Mouse (Mus musculus): Measurements from ENCODE around the gene Ovca2. TPM values are rescaled to one million over a fixed set of nuclear protein-coding genes. Genes with fewer than 3 reads are reported as not detected.
A peak's percentile ranks its signal among the peaks of the same experiment; 100 is the strongest.

Gene Ovca2
- polyA plus RNA-seq, 1 experiment from 2014 or later = 19.7 TPM

GRCm38 (mm10) chr11:75132278-75132677, 46.4 kb downstream of the Ovca2 start:
- Histone ChIP-seq H3K4me1 (ENCODE audit: control insufficient read depth in 2 of 2, insufficient read depth in 2 of 2, low read length in 2 of 2) (peaks cover 16 to 31% of the 10 kb centered on the region in 2 experiments), H3K9ac (ENCODE audit: low read length) (no peak overlapping the region), H3K4me2 (ENCODE audit: low read length) (no peak overlapping the region), H3K27me3 (ENCODE audit: control insufficient read depth, insufficient read depth, low read length) (no peaks in the 10 kb centered on the region), H3K9me3 (ENCODE audit: control insufficient read depth, low read length) (no peaks in the 10 kb centered on the region), H3K4me3 (ENCODE audit: control insufficient read depth in 1 of 2, insufficient read depth in 1 of 2, low read depth in 1 of 2, low read length in 2 of 2) (no peak overlapping the region), H3K36me3 (ENCODE audit: control insufficient read depth, insufficient read depth, low read length) (no peaks in the 10 kb centered on the region), H3K27ac (replicated peaks in 1 of 2; ENCODE audit: control insufficient read depth in 1 of 2, insufficient read depth in 1 of 2, low read depth in 2 of 2, low read length in 2 of 2) (peak overlapping the region in 1 of 2 experiments; percentile 26; a peak in 1 of 4 replicates)
- ATAC-seq (ENCODE audit: insufficient number of reproducible peaks, insufficient read depth, low FRiP score, low read depth) = peak; percentile 36; the same call in 1 of the 2 replicates
- WGBS = 71% methylated on average over 5 of the region's 5 CpGs

DNA sequence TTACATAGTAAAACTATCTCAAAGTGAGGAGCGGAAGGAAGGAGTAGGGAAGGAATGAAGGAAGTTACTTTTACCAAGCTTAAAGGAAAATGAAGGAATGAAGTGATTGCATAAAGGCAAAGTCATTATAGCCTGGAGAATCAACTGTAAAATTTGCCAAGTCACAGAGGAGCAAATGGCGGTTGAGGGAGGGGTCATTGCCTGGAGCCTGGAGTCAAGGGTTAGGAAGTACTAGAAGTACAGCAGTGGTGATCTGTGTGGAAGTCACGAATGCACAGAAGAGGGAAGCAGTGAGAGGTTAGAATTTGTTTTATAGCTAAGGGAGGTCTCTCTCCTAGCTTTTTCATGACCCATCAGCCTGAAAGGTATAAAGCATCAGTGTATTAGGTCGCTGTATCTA, 47.3 kb downstream of the Ovca2 start:
- H3K27me3 ChIP-seq (ENCODE audit: control insufficient read depth, insufficient read depth, low read length) = no peaks in the 10 kb centered on the region
- H3K4me1 ChIP-seq (ENCODE audit: control insufficient read depth in 2 of 2, insufficient read depth in 2 of 2, low read length in 2 of 2) = peaks cover 14 to 22% of the 10 kb centered on the region in 2 experiments
- 81% methylated on average over 4 of the region's 4 CpGs for WGBS
- no peak for ATAC-seq (ENCODE audit: insufficient number of reproducible peaks, insufficient read depth, low FRiP score, low read depth)
- H3K9ac ChIP-seq (ENCODE audit: low read length) = no peak overlapping the region
- no peak overlapping the region for H3K27ac ChIP-seq (replicated peaks in 1 of 2; ENCODE audit: control insufficient read depth in 1 of 2, insufficient read depth in 1 of 2, low read depth in 2 of 2, low read length in 2 of 2)
- no peak overlapping the region for H3K4me3 ChIP-seq (ENCODE audit: control insufficient read depth in 1 of 2, insufficient read depth in 1 of 2, low read depth in 1 of 2, low read length in 2 of 2)
- no peak overlapping the region for H3K4me2 ChIP-seq (ENCODE audit: low read length)
- H3K36me3 ChIP-seq (ENCODE audit: control insufficient read depth, insufficient read depth, low read length) = no peaks in the 10 kb centered on the region
- H3K9me3 ChIP-seq (ENCODE audit: control insufficient read depth, low read length) = no peaks in the 10 kb centered on the region

DNA sequence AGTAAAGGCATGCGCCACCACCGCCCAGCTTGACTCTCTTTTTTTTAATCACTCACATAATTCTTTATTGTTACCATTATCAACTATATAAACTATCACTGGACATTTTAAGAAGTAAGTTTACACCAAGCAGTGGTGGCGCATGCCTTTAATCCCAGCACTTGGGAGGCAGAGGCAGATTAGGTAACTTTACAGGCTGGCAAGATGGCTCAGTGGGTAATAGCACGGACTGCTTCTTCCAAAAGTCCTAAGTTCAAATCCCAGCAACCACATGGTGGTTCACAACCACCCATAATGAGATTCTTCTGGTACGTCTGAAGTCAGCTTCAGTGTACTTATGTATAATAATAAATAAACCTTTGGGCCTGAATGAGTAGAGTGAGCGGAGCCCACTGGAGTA, 49.2 kb downstream of the Ovca2 start:
- no peaks in the 10 kb centered on the region for H3K9me3 ChIP-seq (ENCODE audit: control insufficient read depth, low read length)
- H3K4me3 ChIP-seq (ENCODE audit: control insufficient read depth in 1 of 2, insufficient read depth in 1 of 2, low read depth in 1 of 2, low read length in 2 of 2) = no peak overlapping the region
- H3K4me2 ChIP-seq (ENCODE audit: low read length) = no peak overlapping the region
- no peaks in the 10 kb centered on the region for H3K36me3 ChIP-seq (ENCODE audit: control insufficient read depth, insufficient read depth, low read length)
- H3K9ac ChIP-seq (ENCODE audit: low read length) = no peak overlapping the region
- no peaks in the 10 kb centered on the region for H3K27me3 ChIP-seq (ENCODE audit: control insufficient read depth, insufficient read depth, low read length)
- 99% methylated on average over 6 of the region's 6 CpGs for WGBS
- no peak for ATAC-seq (ENCODE audit: insufficient number of reproducible peaks, insufficient read depth, low FRiP score, low read depth)
- peaks cover 11 to 13% of the 10 kb centered on the region in 2 experiments for H3K4me1 ChIP-seq (ENCODE audit: control insufficient read depth in 2 of 2, insufficient read depth in 2 of 2, low read length in 2 of 2)
- no peak overlapping the region for H3K27ac ChIP-seq (replicated peaks in 1 of 2; ENCODE audit: control insufficient read depth in 1 of 2, insufficient read depth in 1 of 2, low read depth in 2 of 2, low read length in 2 of 2)

DNA sequence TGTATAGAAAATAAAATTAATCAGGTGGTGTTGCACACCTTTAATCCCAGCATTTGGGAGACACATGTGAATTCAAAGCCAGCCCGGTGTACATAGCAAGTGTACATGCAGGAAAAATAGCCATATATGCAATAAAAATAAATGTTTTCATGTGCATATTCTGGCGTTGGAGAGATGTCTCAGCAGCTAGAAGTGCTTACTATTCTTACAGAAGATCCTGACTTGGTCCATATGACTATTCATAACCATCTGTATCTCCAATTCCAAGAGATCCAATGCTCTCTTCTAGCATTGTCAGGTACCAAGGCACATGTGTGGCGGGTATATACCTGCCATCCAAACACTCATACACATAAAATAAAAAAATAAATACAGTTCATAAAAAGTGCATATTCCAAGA, 52.3 kb downstream of the Ovca2 start:
- H3K9ac ChIP-seq (ENCODE audit: low read length) = no peak overlapping the region
- H3K27ac ChIP-seq (replicated peaks in 1 of 2; ENCODE audit: control insufficient read depth in 1 of 2, insufficient read depth in 1 of 2, low read depth in 2 of 2, low read length in 2 of 2) = no peak overlapping the region
- H3K4me1 ChIP-seq (ENCODE audit: control insufficient read depth in 2 of 2, insufficient read depth in 2 of 2, low read length in 2 of 2) = no peaks in the 10 kb centered on the region
- 88% methylated on average over 3 of the region's 3 CpGs for WGBS
- no peak for ATAC-seq (ENCODE audit: insufficient number of reproducible peaks, insufficient read depth, low FRiP score, low read depth)
- H3K36me3 ChIP-seq (ENCODE audit: control insufficient read depth, insufficient read depth, low read length) = no peaks in the 10 kb centered on the region
- no peaks in the 10 kb centered on the region for H3K9me3 ChIP-seq (ENCODE audit: control insufficient read depth, low read length)
- H3K4me3 ChIP-seq (ENCODE audit: control insufficient read depth in 1 of 2, insufficient read depth in 1 of 2, low read depth in 1 of 2, low read length in 2 of 2) = no peak overlapping the region
- no peaks in the 10 kb centered on the region for H3K27me3 ChIP-seq (ENCODE audit: control insufficient read depth, insufficient read depth, low read length)
- no peak overlapping the region for H3K4me2 ChIP-seq (ENCODE audit: low read length)

MicroRNAs encoded within 50 kb of the gene (microRNA counts, 519-probe panel; counts per million panel counts)
- microRNA mmu-miR-132 (322 counts per million, percentile 70 among the panel's probes with 10 or more counts), microRNA mmu-miR-212 (322 counts per million, percentile 70 among the panel's probes with 10 or more counts)

Small RNA genes lying within 50 kb of the gene (microRNA-seq; reads per million reads assigned to microRNA genes)
- gene Mir132 (257 reads per million, percentile 64 among the genes with 10 or more reads in this experiment), gene Mir212 (21.8 reads per million, percentile 32 among the genes with 10 or more reads in this experiment)

Other genes with a start within 250 kb of the Ovca2 start
- 6.4 and 6.8 TPM in 2 replicates for gene Hic1, start 9.3 kb downstream of the Ovca2 start, polyA plus RNA-seq (2014; fragmentation: Nextera tagmentation; extraction: Ambion mirVana)
- 23.1 and 23.7 TPM in 2 replicates for gene Dph1, start 12.4 kb upstream of the Ovca2 start, polyA plus RNA-seq (2014; fragmentation: Nextera tagmentation; extraction: Ambion mirVana)
- gene Rtn4rl1, start 14.9 kb upstream of the Ovca2 start, polyA plus RNA-seq (2014; fragmentation: Nextera tagmentation; extraction: Ambion mirVana) = 17.0 and 17.3 TPM in 2 replicates
- gene Rpa1, start 169.5 kb upstream of the Ovca2 start, polyA plus RNA-seq (2014; fragmentation: Nextera tagmentation; extraction: Ambion mirVana) = 82.8 and 87.4 TPM in 2 replicates
- gene Smyd4, start 169.6 kb upstream of the Ovca2 start, polyA plus RNA-seq (2014; fragmentation: Nextera tagmentation; extraction: Ambion mirVana) = 13.8 and 15.2 TPM in 2 replicates
- 27.8 and 32.4 TPM in 2 replicates for gene Serpinf1, start 243.9 kb upstream of the Ovca2 start, polyA plus RNA-seq (2014; fragmentation: Nextera tagmentation; extraction: Ambion mirVana)